Mouse (Mus musculus) right cerebral cortex, postnatal 36 days (tissue): ENCODE data around the gene Nek9.
"Not testable (repeated sequence)": the region's sequence is repeated elsewhere in the genome, so short reads cannot be mapped to it uniquely, and the experiment has no call there.

Experiments used
- DNase-seq, 2 experiments: peaks; one replicate each; pipeline ENCODE4 v3.0.0; 2022; ENCODE audit warnings: low spot score in 2 of 2, mixed read lengths in 1 of 2

The Nek9 gene

GRCm38 (mm10) chr12:85290633-85291032, 48.5 kb downstream of the Nek9 start:
- DNase-seq: no peak

- DNase-seq: no peak
Measured at GRCm38 (mm10) chr12:85289157-85290000, 49.8 kb downstream of the Nek9 start.

GRCm38 (mm10) chr12:85288486-85289156, 50.5 kb downstream of the Nek9 start, which contains the start of gene Zc2hc1c:
Gene Zc2hc1c (plus strand): TSS chr12:85288591.
- DNase-seq: peak; percentile 74 to 85

- DNase-seq: no peak
Measured at GRCm38 (mm10) chr12:85287809-85288485, 51.2 kb downstream of the Nek9 start, which contains the start of gene Acyp1. Gene Acyp1 (minus strand): TSS chr12:85288438.

GRCm38 (mm10) chr12:85286941-85287340, 52.2 kb downstream of the Nek9 start:
- DNase-seq: no peak

GRCm38 (mm10) chr12:85284996-85285395, 54.2 kb downstream of the Nek9 start:
- no peak for DNase-seq

- DNase-seq: no peak
Measured at GRCm38 (mm10) chr12:85284331-85284730, 54.8 kb downstream of the Nek9 start.

GRCm38 (mm10) chr12:85281756-85282155, 57.4 kb downstream of the Nek9 start:
- DNase-seq: not testable (repeated sequence)

- no peak for DNase-seq
Measured at GRCm38 (mm10) chr12:85280845-85281651, 58.1 kb downstream of the Nek9 start.

- DNase-seq: peak; percentile 93 to 96
Measured at GRCm38 (mm10) chr12:85280105-85280844, 58.9 kb downstream of the Nek9 start.

GRCm38 (mm10) chr12:85279396-85280080, 59.6 kb downstream of the Nek9 start:
- DNase-seq: no peak

- no peak for DNase-seq
Measured at GRCm38 (mm10) chr12:85278919-85279318, 60.2 kb downstream of the Nek9 start.

GRCm38 (mm10) chr12:85276273-85276672, 62.9 kb downstream of the Nek9 start:
- no peak for DNase-seq

- no peak for DNase-seq
Measured at GRCm38 (mm10) chr12:85273508-85273907, 65.7 kb downstream of the Nek9 start.

- DNase-seq: no peak
Measured at GRCm38 (mm10) chr12:85271843-85272206, 67.3 kb downstream of the Nek9 start.

- no peak for DNase-seq
Measured at GRCm38 (mm10) chr12:85271132-85271842, 67.9 kb downstream of the Nek9 start.

- DNase-seq: peak; percentile 83 to 86
Measured at GRCm38 (mm10) chr12:85270319-85270718, 68.8 kb downstream of the Nek9 start, which contains the start of gene Mlh3. Gene Mlh3 (minus strand): TSS chr12:85270599.

GRCm38 (mm10) chr12:85269821-85270220, 69.3 kb downstream of the Nek9 start:
- no peak for DNase-seq

- DNase-seq: no peak
Measured at GRCm38 (mm10) chr12:85266248-85266647, 72.9 kb downstream of the Nek9 start.
